Mouse (Mus musculus) ovary, postnatal 36 days (tissue): ENCODE results near the gene Gm28308.

ENCODE experiments used
- DNase-seq: peaks from one replicate; pipeline ENCODE4 v3.0.0; 2022; ENCODE audit warnings: low spot score, mixed read lengths

The Gm28308 gene

GRCm38 (mm10) chr6:52156551-52157200 is 56.5 kb downstream of the Gm28308 start:
- no peak for DNase-seq

DNA sequence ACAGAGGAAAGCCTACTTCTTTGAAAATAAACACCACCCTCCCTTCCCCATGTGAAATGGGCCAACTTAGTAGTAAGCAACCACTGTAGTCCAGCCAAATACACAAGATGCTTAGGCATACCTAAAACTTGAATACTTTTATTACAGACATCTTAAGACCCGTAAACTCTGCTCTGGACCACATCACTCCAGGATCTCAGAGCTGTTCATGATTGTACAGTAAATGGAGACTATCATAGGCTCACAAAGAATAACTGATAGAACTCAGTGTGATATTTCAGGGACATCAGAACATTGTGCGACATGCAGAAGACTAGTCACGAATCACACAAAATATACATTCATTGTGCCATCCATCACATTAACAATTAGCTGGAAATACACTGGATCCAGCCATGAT is 57.7 kb downstream of the Gm28308 start:
- no peak for DNase-seq

GRCm38 (mm10) chr6:52154044-52154443 is 59.1 kb downstream of the Gm28308 start:
- no peak for DNase-seq

- no peak for DNase-seq
Observed at GRCm38 (mm10) chr6:52153270-52153669, 59.9 kb downstream of the Gm28308 start.

DNA sequence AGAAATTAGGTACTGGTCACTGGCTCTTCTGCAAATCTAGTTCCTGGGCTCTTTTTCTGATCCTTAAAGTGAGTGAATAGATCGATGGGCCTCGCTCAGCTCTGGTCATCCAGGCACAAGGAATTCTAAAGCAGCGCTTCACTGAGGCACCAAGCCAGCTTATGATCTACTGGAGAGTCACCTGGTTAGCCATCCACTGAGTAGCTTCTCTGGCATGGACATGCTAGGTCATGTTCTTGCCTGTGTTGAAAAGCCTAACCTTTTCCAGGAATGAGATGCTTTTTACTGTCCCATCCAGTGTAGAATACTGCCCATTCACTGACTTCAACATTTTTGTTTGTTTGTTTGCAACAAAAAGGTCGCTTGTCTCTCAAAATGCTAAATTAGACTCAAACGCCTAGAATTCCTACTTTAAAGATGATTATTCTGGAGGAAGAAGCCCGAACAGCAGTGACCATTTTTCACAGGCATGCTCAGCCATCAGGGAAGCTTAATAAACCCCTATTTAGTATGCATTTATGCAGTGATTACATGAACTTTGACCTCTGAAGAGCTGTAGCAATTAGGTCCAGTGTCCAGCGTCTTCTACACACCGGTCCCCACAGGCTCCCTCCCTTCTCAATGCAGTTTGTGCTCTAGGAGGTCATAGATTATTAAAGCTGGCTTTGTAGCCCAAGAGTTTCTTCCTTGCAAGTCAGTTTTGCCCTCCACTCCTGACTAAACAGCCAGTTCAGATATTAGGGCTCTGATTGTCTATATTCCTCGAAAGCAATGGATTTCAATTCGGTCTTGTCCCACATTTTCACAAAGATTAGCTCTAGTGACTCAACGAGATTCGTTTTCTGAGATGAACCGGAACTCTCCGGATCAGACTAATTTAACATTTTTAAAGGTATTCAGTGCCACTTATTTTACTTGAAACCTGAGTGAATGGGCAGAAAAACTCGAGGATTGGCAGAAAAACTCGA is 60.6 kb downstream of the Gm28308 start:
- no peak for DNase-seq

DNA sequence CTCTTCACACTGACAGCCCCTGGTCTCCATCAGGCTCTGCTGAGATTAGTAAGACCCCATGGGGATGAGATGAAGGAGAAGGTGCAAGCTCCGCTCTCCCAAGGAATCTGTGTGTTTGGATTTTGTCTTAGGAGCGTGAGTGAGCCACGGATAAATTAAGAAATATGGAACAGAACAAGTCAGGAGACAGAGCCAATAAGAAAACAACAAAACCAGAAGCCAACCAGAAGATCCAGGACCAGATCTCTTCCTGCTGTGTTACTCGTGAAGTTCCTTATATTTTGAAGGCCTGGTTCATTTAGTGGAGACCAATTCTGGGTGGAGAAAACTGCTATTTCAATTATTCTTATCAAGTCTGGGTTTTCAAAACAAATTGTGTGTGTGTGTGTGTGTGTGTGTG is 61.6 kb downstream of the Gm28308 start:
- no peak for DNase-seq

DNA sequence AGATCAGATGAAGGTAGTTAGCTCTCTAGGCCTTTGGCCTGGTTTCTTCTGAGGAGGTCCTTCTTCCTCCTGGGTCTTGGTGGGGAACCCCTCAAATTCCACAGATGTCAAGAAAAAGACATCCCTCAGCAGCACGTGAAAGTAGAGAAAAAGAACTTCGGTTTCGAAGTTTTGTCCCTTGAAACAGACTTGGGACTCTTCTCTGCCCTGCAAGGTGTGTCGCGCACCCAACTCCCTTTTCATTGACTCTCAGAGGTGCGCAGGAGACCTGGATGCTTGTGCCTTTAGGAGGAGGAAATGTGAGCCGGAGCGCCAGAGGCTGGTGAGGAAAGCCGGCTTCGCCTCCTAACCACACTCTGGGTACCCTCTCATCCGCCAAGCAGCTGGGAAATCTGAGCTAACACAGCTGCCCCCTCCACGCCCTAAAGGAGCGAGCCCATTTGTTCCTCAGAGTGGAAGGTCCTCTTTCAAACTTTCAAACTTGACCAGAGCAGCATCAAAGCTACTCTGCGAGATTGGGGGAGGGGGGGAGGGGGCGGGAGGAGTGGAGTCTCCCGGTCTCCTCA is 62.7 kb downstream of the Gm28308 start:
- no peak for DNase-seq

GRCm38 (mm10) chr6:52139115-52139514 is 74.0 kb downstream of the Gm28308 start:
- DNase-seq: no peak

DNA sequence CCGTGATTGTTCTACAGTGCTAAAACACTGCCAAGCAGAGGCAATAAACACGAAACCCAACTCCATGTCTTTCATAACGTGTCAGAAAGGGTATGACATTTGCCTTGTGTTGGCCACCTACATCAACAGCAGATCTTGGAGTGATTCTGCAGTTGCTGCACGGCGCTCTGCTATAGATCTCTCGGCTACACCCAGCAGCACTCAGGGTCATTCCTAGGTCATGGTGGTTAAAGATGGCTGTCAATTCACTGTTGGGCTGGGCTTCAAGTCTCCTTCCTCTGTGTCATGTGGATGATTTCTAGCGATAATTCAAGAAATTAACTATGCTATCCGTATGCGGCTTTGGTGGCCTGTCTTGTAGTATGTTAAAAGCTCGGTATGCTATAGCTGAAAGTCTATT is 74.6 kb downstream of the Gm28308 start:
- no peak for DNase-seq

DNA sequence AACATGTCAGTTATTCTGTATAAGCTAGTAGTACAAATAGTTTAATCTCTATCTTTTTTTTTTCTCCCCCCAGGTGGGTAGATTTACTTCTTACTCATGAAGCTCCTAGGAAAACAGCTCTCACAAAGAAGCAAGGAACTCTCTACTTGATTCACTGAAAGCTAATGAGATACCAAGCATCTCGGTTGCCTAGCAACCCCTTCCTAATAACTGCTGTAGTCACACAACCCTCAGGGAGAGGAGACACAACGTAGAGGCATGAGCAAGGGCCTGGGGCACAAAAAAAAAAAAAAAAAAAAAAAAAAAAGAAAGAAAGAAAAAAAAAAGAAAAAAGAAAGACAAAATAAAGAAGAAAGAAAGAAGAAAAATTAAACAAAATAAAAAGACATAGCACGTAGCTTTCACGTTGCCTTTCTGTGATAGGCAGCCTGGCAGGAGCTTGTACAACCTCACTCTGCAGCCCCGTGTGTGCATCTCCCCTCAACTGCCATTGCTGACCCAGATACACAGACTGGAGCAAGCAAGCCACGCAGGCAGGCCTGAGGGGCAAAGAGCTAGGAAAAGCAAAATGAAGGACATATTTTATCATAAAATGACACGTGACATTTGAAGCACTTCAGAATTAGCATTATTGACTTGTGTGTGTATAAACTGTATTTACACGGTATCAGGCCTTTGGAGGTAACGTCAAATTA is 75.2 kb downstream of the Gm28308 start:
- DNase-seq: no peak

- no peak for DNase-seq
Observed at GRCm38 (mm10) chr6:52123673-52124072, 89.5 kb downstream of the Gm28308 start.

- DNase-seq: no peak
Observed at GRCm38 (mm10) chr6:52121173-52121572, 92.0 kb downstream of the Gm28308 start.

DNA sequence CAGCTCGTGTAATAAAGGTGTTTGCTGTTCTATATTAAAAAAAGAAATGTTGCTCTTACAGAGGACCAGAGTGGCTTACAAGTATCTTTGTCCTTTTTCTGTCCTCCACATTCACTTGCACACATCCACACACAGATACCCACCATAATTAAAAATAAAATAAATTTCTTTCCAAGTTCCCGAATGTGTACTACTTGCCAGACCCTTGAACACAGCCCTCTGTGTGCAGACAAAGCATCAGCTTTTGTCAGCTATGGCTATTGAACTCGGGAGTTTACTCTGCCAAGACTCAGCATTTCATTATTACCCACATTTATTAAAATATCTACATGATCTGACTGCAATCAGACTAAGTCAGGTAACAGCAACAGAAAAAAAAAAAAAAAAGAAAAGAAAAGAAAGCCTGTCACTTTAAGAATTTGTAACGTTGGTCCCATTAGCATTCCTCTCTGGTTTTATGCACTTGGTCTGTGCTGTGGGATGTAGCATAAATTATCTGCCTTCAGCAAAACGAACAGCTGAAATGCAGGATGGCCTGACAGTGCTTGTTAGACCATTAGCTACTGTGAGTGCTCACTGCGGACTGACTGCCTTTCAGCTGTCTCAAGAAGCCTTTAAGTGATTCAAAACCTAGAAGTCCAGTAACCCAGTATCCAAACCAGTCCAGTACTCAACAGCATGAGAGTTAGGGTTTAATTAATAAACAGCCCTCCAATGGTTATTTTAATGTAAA is 94.1 kb downstream of the Gm28308 start:
- no peak for DNase-seq

DNA sequence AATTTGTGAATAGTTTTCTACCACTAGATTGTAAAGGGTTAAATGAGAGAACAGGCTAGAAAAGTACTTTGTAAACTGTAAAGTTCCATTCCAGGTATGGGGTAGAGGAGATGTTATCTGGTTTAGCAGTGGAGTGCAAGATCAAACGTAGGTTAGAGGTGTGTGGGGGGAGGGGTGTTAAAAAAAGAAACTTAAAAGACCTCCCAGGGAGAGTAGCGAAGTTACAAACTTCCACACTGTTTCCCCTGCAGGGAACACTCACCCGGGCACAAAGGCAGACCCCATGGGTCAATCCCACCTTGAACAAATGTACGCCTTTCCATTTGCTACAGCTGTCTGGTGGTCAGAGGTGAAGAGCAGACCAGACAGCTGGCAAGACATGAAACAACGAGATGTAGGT is 97.2 kb downstream of the Gm28308 start:
- no peak for DNase-seq
